Comparison of ENCODE assay signal across 11 mouse cellular contexts in genomic region chr8:11283217-11283616, GRCm38 (mm10). TPM values are rescaled to one million over a fixed set of nuclear protein-coding genes. Genes with fewer than 3 reads are reported as not detected.
A peak's percentile ranks its signal among the peaks of the same experiment; 100 is the strongest.
DNase-seq lines count a peak whose midpoint lies in the region; ATAC-seq and TF ChIP-seq lines count a peak whose summit lies in the region.
"Had no signal": no experiment of that assay in that cellular context is flagged by ENCODE, and none has a peak within 500 bp of the region (broad histone marks: within the 10 kb centered on the region; RNA-seq: fewer than 3 reads in every experiment).

No protein-coding gene starts in this region.

- H3K27me3 ChIP-seq in lung, embryonic 14.5 days (ENCODE audit: insufficient read depth, low read length): no peaks in the 10 kb centered on the region
- no peaks in the 10 kb centered on the region for H3K27me3 ChIP-seq in liver, postnatal 0 days (ENCODE audit: insufficient read depth, low read length)
- H3K27me3 ChIP-seq: hindbrain, embryonic 15.5 days had no signal

- H3K36me3 ChIP-seq in lung, embryonic 14.5 days (ENCODE audit: insufficient read depth): 0 out of 2 replicates have a peak, but pooled peaks cover 3% of the 10 kb centered on the region
- no peaks in the 10 kb centered on the region for H3K36me3 ChIP-seq in liver, postnatal 0 days (replicated peaks; ENCODE audit: insufficient read depth, low read length)
- H3K36me3 ChIP-seq: hindbrain, embryonic 15.5 days had no signal

- peaks cover 41% of the 10 kb centered on the region for H3K4me1 ChIP-seq in lung, adult 2 months (ENCODE audit: control insufficient read depth, insufficient read depth, low read length)
- H3K4me1 ChIP-seq in lung, embryonic 14.5 days (ENCODE audit: insufficient read depth): peaks cover 17% of the 10 kb centered on the region
- peaks cover 10% of the 10 kb centered on the region for H3K4me1 ChIP-seq in liver, postnatal 0 days (ENCODE audit: insufficient read depth)

- no peak for TF ChIP-seq POLR2A in lung, adult 2 months (IDR thresholded peaks at IDR 0.05; ENCODE audit: borderline replicate concordance, extremely low read depth, low read depth, low read length)

- no peak for TF ChIP-seq EP300 in liver, postnatal 0 days (IDR thresholded peaks at IDR 0.05; ENCODE audit: low read depth)

- 0 out of 2 replicates have a peak, but pooled peaks have one; percentile 7 for ATAC-seq in lung, embryonic 14.5 days (ENCODE audit: insufficient read depth)
- no peak for ATAC-seq in liver, postnatal 0 days
- no peak for ATAC-seq in monocyte, adult 5-6 weeks (replicated peaks; ENCODE audit: insufficient number of reproducible peaks, low FRiP score, low TSS enrichment, poor library complexity, severe bottlenecking)

- no peak overlapping the region for H3K4me2 ChIP-seq in lung, embryonic 14.5 days
- no peak overlapping the region for H3K4me2 ChIP-seq in liver, postnatal 0 days (ENCODE audit: low read depth, low read length)
- H3K4me2 ChIP-seq: hindbrain, embryonic 15.5 days had no signal

- no peak overlapping the region for H3K4me3 ChIP-seq in lung, adult 2 months (replicated peaks; ENCODE audit: extremely low read depth, low read depth, low read length)
- H3K4me3 ChIP-seq in lung, embryonic 14.5 days (ENCODE audit: low read depth, low read length): no peak overlapping the region
- no peak overlapping the region for H3K4me3 ChIP-seq in liver, postnatal 0 days (ENCODE audit: low read depth, low read length)
- H3K4me3 ChIP-seq: hindbrain, embryonic 15.5 days; myocyte had no signal

- H3K9me3 ChIP-seq in lung, embryonic 14.5 days (ENCODE audit: low read depth, low read length): no peaks in the 10 kb centered on the region
- H3K9me3 ChIP-seq in liver, postnatal 0 days (ENCODE audit: low read length): 0 out of 2 replicates have a peak, but pooled peaks cover 4% of the 10 kb centered on the region
- H3K9me3 ChIP-seq: hindbrain, embryonic 15.5 days had no signal

- TF ChIP-seq CTCF in lung, adult 2 months (IDR thresholded peaks at IDR 0.05; ENCODE audit: insufficient read depth, low read length): no peak
- TF ChIP-seq CTCF in lung, embryonic 14.5 days (IDR thresholded peaks at IDR 0.05; ENCODE audit: low read depth): no peak
- TF ChIP-seq CTCF in liver, postnatal 0 days (IDR thresholded peaks at IDR 0.05; ENCODE audit: low read depth): no peak

- peak overlapping the region; percentile 59; the same call in 1 of the 2 replicates for H3K27ac ChIP-seq in lung, embryonic 14.5 days (ENCODE audit: low read depth)
- no peak overlapping the region for H3K27ac ChIP-seq in liver, postnatal 0 days (ENCODE audit: low read depth)
- H3K27ac ChIP-seq: hindbrain, embryonic 15.5 days had no signal

- no peak overlapping the region for H3K9ac ChIP-seq in lung, embryonic 14.5 days
- H3K9ac ChIP-seq in liver, postnatal 0 days (replicated peaks): no peak overlapping the region
- H3K9ac ChIP-seq: hindbrain, embryonic 15.5 days had no signal

- 39% methylated on average over 10 of the region's 10 CpGs for WGBS in lung, adult 2 months
- WGBS in lung, embryonic 14.5 days: 65% methylated on average over 10 of the region's 10 CpGs
- 47% methylated on average over 10 of the region's 10 CpGs for WGBS in liver, postnatal 0 days (ENCODE audit: insufficient replicate concordance)

- DNase-seq in lung, adult 18-20 months: peak; percentile 38 to 60
- no peak for DNase-seq in lung, adult 2 months
- peak; percentile 48 for DNase-seq in heart, postnatal 4 days
- peak; percentile 39 for DNase-seq in lung, embryonic 14.5 days
- peak; percentile 63 for DNase-seq in retina, embryonic 14.5 days (ENCODE audit: low spot score)
- DNase-seq in cerebellum, adult 11-12 months: no peak
- DNase-seq in liver, postnatal 0 days: no peak

RNA-seq across cellular contexts. Expression of gene Col4a2, which starts 29.4 kb away (rescaled TPM):
- polyA plus RNA-seq in lung, adult 2 months (2012; rRNA removed): 219 and 237 TPM in 2 replicates
- total RNA-seq in heart, postnatal 4 days (2021): 100 to 1,000 TPM; 558 to 588 TPM
- 103 and 111 TPM in 2 replicates for polyA plus RNA-seq in lung, embryonic 14.5 days (2014; fragmentation: Nextera tagmentation; extraction: Ambion mirVana)
- 8.0 and 9.7 TPM in 2 replicates for polyA plus RNA-seq in liver, postnatal 0 days (2015; fragmentation: Nextera tagmentation; extraction: Ambion mirVana)
- 1.7 to 5.2 TPM (median 3.4 TPM) in 3 replicates for total RNA-seq in monocyte, adult 5-6 weeks (2017)

RNA-seq across cellular contexts. Expression of gene Col4a1, which starts 29.4 kb away (rescaled TPM):
- polyA plus RNA-seq in lung, adult 2 months (2012; rRNA removed): 556 and 580 TPM in 2 replicates
- 1,000 to 10,000 TPM; 1,026 to 1,084 TPM for total RNA-seq in heart, postnatal 4 days (2021)
- polyA plus RNA-seq in lung, embryonic 14.5 days (2014; fragmentation: Nextera tagmentation; extraction: Ambion mirVana): 372 and 389 TPM in 2 replicates
- 15.8 and 22.6 TPM in 2 replicates for polyA plus RNA-seq in liver, postnatal 0 days (2015; fragmentation: Nextera tagmentation; extraction: Ambion mirVana)
- 1.5 to 5.7 TPM (median 2.8 TPM) in 3 replicates for total RNA-seq in monocyte, adult 5-6 weeks (2017)
- total RNA-seq: MEL had no signal

Comparison
In these comparisons a context has a peak if more than half of its experiments do, and no peak if none do; other contexts are left out.
1. DNase-seq: peak in lung, adult 18-20 months (2 of 2), heart, postnatal 4 days (single experiment), lung, embryonic 14.5 days (single experiment) and retina, embryonic 14.5 days (single experiment); none in lung, adult 2 months (single experiment), cerebellum, adult 11-12 months (single experiment) and liver, postnatal 0 days (single experiment).
2. RNA of gene Col4a1, which starts 29.4 kb away (polyA plus RNA-seq): 556 to 580 TPM in lung, adult 2 months and 372 to 389 TPM in lung, embryonic 14.5 days; 15.8 to 22.6 TPM in liver, postnatal 0 days; every median in the first group is over 10 times any median in the second.